Mouse (Mus musculus): ENCODE data around the gene 6030445D17Rik. TPM values are rescaled to one million over a fixed set of nuclear protein-coding genes. Genes with fewer than 3 reads are reported as not detected.

Gene 6030445D17Rik
- polyA plus RNA-seq, 1 experiment from 2014 or later: 0.12 TPM

DNA sequence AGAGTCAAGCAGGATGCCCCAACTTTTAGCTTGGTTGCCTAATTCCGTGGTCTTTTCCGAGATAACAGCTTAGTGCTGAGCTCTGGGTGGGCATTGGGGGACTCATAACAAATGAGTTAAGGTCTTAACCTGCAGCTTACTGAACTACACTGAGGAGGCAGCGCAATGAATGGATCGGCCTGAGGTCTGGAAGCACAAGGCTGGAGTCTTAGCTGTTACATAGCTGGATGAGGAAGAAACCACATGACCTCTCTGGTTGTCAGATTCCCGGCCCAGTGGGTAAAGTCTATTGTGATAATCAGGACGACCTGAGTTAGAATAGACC, 327 bp upstream of the 6030445D17Rik start:
- no peak for ATAC-seq (ENCODE audit: low FRiP score)
- Histone ChIP-seq H3K36me3 (no peaks in the 10 kb centered on the region), H3K27me3 (peaks cover 49% of the 10 kb centered on the region), H3K27ac (no peak overlapping the region), H3K4me2 (replicated peaks) (peak overlapping the region; percentile 80), H3K4me3 (peak overlapping the region; percentile 53), H3K4me1 (peaks cover 19% of the 10 kb centered on the region), H3K9me3 (replicated peaks) (no peaks in the 10 kb centered on the region), H3K9ac (peak overlapping the region; percentile 61)
- 12% methylated on average over 6 of the region's 6 CpGs for WGBS

DNA sequence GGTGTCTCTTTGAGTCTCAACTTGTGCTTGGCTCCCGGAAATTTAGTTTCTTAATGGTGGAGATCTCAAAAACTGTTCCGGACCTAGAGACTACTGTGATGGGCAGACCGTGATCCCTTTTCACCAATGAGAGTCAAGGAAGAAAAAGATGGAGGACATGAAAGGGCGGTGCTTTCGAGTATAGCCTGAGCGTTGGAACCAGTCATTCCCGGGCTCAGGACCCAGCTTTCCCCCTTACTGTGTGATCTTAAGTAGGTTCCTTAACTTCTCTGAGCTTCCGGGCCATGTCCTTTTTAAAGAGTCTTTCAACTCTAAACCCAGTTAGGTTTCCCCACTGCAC, 759 bp downstream of the 6030445D17Rik start:
- Histone ChIP-seq H3K27ac (peak overlapping the region; percentile 56; the same call in 1 of the 2 replicates), H3K4me2 (replicated peaks) (peak overlapping the region; percentile 80), H3K4me1 (peaks cover 19% of the 10 kb centered on the region)

DNA sequence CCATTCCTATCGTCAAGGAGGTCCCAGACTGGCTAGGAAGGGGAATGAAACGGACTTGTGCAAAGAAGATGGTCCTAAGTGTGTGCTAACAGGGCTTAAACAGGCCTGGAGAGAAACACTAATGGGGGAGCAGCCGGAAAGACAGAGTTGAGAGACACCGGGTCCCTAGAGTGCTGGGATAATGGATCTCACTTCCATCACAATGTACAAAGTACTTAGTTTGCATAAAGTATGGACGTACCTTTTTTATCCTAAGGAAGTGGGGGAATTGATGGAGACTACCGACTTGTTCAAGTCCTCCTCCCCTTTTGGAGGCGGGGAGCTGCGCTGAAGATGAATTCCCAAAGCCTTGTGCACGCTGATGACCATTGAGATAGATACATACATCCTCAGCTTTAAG, 1.4 kb downstream of the 6030445D17Rik start:
- WGBS: 14% methylated on average over 9 of the region's 9 CpGs
- H3K36me3 ChIP-seq: no peaks in the 10 kb centered on the region
- H3K4me3 ChIP-seq: peak overlapping the region; percentile 53; the same call in 1 of the 2 replicates
- peaks cover 49% of the 10 kb centered on the region for H3K27me3 ChIP-seq
- ATAC-seq (ENCODE audit: low FRiP score): no peak
- H3K9ac ChIP-seq: no peak overlapping the region
- no peaks in the 10 kb centered on the region for H3K9me3 ChIP-seq (replicated peaks)
- H3K4me1 ChIP-seq: peaks cover 19% of the 10 kb centered on the region
- peak overlapping the region; percentile 80 for H3K4me2 ChIP-seq (replicated peaks)
- H3K27ac ChIP-seq: no peak overlapping the region

More for the DNA sequence above, 759 bp downstream of the 6030445D17Rik start:
- H3K27me3 ChIP-seq: peaks cover 49% of the 10 kb centered on the region
- H3K9ac ChIP-seq: peak overlapping the region; percentile 61; the same call in 1 of the 2 replicates
- no peaks in the 10 kb centered on the region for H3K9me3 ChIP-seq (replicated peaks)
- ATAC-seq (ENCODE audit: low FRiP score): peak; percentile 58
- 1% methylated on average over 8 of the region's 8 CpGs for WGBS
- H3K36me3 ChIP-seq: no peaks in the 10 kb centered on the region
- peak overlapping the region; percentile 53 for H3K4me3 ChIP-seq

DNA sequence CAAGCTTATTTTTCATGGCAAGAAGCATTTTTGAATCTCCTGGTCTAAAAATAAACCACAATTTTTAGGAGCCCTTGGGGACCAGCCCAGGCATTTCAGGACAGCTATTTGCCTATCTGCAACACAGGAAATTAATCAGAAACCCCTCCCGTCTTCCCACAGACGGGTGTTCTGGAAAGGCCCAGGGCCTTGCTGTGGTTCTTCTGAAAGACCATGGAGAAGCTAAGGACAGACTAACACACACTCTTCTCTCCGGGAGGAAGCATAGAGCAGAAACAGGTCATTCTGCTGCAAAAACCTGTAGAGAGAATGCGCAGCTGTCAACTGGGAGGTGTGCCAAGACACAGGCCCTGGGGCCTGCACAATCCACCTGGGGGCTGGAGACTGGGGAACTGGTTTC, 4.2 kb downstream of the 6030445D17Rik start:
- H3K9ac ChIP-seq: no peak overlapping the region
- peaks cover 40% of the 10 kb centered on the region for H3K27me3 ChIP-seq
- no peak overlapping the region for H3K4me2 ChIP-seq (replicated peaks)
- H3K27ac ChIP-seq: no peak overlapping the region
- H3K4me1 ChIP-seq: peaks cover 29% of the 10 kb centered on the region
- no peaks in the 10 kb centered on the region for H3K9me3 ChIP-seq (replicated peaks)
- 75% methylated on average over 4 of the region's 4 CpGs for WGBS
- no peak overlapping the region for H3K4me3 ChIP-seq
- ATAC-seq (ENCODE audit: low FRiP score): no peak
- H3K36me3 ChIP-seq: no peaks in the 10 kb centered on the region

DNA sequence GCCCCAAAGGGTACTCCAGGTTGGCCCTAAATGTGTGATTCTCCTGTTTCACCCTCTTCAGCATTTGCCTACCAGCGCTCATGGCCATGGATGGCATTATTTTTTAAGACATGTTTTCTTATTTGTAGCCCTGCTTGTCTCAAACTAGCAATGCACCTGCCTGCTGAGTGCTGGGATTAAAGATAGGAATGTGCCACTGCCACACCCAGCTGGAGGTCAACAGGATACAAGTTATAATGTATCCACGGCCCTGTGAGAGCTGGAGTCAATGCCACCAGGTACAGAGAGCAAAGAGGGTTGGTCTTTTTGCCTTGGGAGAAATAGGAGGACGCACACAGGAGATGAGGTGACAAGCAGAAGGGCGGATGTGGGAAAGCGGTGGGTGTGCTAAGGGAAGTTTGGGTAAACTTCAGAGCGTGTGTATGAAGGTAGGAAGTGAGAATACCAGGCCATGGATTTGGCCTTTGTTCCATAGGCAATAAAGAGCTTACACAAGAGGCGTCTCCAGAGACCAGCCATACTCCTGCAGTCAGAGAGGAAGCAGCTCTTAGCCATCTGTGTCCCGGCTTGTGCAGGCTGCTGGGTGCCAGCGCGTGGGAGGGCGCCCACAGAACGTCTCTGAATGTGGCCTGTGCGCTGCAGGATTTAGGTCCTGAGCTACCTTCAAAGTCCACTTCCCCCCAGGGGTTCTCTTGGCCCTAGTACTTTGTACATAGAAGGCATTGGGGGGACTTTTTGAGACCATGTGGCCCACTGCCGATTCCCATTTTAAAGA, 6.7 kb downstream of the 6030445D17Rik start:
- peak; percentile 29 for ATAC-seq (ENCODE audit: low FRiP score)
- no peak overlapping the region for H3K4me3 ChIP-seq
- H3K36me3 ChIP-seq: no peaks in the 10 kb centered on the region
- H3K9ac ChIP-seq: no peak overlapping the region
- peaks cover 27% of the 10 kb centered on the region for H3K4me1 ChIP-seq
- H3K4me2 ChIP-seq (replicated peaks): peak overlapping the region; percentile 65; the same call in 1 of the 2 replicates
- WGBS: 78% methylated on average over 14 of the region's 14 CpGs
- no peak overlapping the region for H3K27ac ChIP-seq
- no peaks in the 10 kb centered on the region for H3K9me3 ChIP-seq (replicated peaks)
- peaks cover 21% of the 10 kb centered on the region for H3K27me3 ChIP-seq

DNA sequence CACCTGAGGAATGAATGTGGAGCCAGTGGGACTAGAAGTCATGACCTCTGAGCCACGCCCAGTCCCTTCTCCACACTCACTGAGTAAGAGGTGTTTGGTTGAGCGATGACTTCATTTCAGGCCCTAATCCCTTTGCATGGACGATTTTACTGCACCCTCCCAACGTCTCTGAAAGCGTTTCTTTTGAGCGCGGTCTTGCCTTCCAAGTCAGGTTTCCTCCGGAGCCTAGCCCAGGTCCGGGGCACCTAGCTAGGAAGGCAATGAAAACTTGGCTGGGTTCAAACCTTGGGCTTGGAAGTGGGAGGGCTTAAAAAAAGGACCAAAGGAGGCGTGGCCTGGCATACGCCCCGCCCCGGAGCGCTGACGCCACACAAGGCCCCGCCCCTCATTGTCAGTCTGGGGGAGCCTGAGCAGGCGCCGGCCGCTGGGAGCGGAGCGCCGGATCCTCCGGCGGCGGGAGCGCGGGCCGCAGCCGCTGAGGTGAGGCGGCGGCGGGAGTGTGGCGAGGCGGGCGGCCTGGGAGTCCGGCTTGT, 7.4 kb downstream of the 6030445D17Rik start, which contains the start of gene Luzp1:
Luzp1 (plus strand) TSS at position 391 of the 533 bp plus-strand sequence.
- peak within 1 kb of the TSS; percentile 88 for H3K9ac ChIP-seq
- H3K27me3 ChIP-seq: peaks cover 14% of the 10 kb centered on the region
- ATAC-seq (ENCODE audit: low FRiP score): peak; percentile 93
- WGBS: 2% methylated on average over 35 of the region's 36 CpGs
- H3K27ac ChIP-seq: peak within 1 kb of the TSS; percentile 93
- H3K4me3 ChIP-seq: peak within 1 kb of the TSS; percentile 92
- H3K9me3 ChIP-seq (replicated peaks): no peaks in the 10 kb centered on the region
- peaks cover 27% of the 10 kb centered on the region for H3K4me1 ChIP-seq
- no peaks in the 10 kb centered on the region for H3K36me3 ChIP-seq
- H3K4me2 ChIP-seq (replicated peaks): peak within 1 kb of the TSS; percentile 65

- ATAC-seq (ENCODE audit: low FRiP score): peak; percentile 87
- peak overlapping the region; percentile 88 for H3K9ac ChIP-seq
- H3K4me2 ChIP-seq (replicated peaks): peak overlapping the region; percentile 65
- under 1% methylated on average over 31 of the region's 55 CpGs for WGBS
- peak overlapping the region; percentile 93 for H3K27ac ChIP-seq
- peak overlapping the region; percentile 92 for H3K4me3 ChIP-seq
- H3K9me3 ChIP-seq (replicated peaks): no peaks in the 10 kb centered on the region
- H3K27me3 ChIP-seq: peaks cover 11% of the 10 kb centered on the region; the same call in 1 of the 2 replicates
- H3K4me1 ChIP-seq: peaks cover 26% of the 10 kb centered on the region
- no peaks in the 10 kb centered on the region for H3K36me3 ChIP-seq
Measured at GRCm38 (mm10) chr4:136469941-136470346, 7.9 kb downstream of the 6030445D17Rik start.

- peak overlapping the region; percentile 88 for H3K9ac ChIP-seq
- H3K27ac ChIP-seq: peak overlapping the region; percentile 93
- no peaks in the 10 kb centered on the region for H3K36me3 ChIP-seq
- no peaks in the 10 kb centered on the region for H3K9me3 ChIP-seq (replicated peaks)
- H3K4me3 ChIP-seq: peak overlapping the region; percentile 92
- H3K27me3 ChIP-seq: peaks cover 7% of the 10 kb centered on the region; the same call in 1 of the 2 replicates
- peaks cover 26% of the 10 kb centered on the region for H3K4me1 ChIP-seq
- ATAC-seq (ENCODE audit: low FRiP score): peak; percentile 49
- under 1% methylated on average over 54 of the region's 58 CpGs for WGBS
- H3K4me2 ChIP-seq (replicated peaks): peak overlapping the region; percentile 65
Measured at GRCm38 (mm10) chr4:136470347-136471071, 8.5 kb downstream of the 6030445D17Rik start.

- ATAC-seq (ENCODE audit: low FRiP score): no peak
- H3K9me3 ChIP-seq (replicated peaks): no peaks in the 10 kb centered on the region
- no peaks in the 10 kb centered on the region for H3K36me3 ChIP-seq
- H3K27ac ChIP-seq: no peak overlapping the region
- WGBS: 91% methylated on average over 1 of the region's 1 CpGs
- H3K4me1 ChIP-seq: peaks cover 14% of the 10 kb centered on the region
- H3K27me3 ChIP-seq: no peaks in the 10 kb centered on the region
- H3K9ac ChIP-seq: no peak overlapping the region
- H3K4me2 ChIP-seq (replicated peaks): no peak overlapping the region
- H3K4me3 ChIP-seq: no peak overlapping the region
Measured at GRCm38 (mm10) chr4:136476692-136477091, 14.6 kb downstream of the 6030445D17Rik start.

DNA sequence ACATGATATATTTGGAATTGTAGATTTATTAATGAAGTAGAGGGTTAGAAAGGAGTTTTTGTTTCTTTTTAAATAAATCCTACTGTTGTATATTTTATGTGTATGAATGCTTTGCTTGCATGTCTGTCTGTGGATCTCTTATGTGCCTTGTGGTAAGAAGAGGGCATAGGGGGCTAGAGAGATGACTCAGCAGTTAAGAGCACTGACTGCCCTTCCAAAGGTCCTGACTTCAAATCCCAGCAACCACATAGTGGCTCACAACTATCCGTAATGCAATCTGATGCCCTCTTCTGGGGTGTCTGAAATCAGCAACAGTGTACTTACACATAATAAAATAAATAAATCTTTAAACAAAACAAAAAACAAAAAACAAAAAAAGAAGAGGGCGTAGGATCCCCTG, 24.5 kb downstream of the 6030445D17Rik start:
- Histone ChIP-seq H3K4me3 (no peak overlapping the region), H3K27ac (no peak overlapping the region), H3K36me3 (0 out of 2 replicates have a peak, but pooled peaks cover 2% of the 10 kb centered on the region), H3K4me2 (replicated peaks) (no peak overlapping the region), H3K4me1 (no peaks in the 10 kb centered on the region), H3K27me3 (no peaks in the 10 kb centered on the region), H3K9me3 (replicated peaks) (no peaks in the 10 kb centered on the region), H3K9ac (no peak overlapping the region)
- no peak for ATAC-seq (ENCODE audit: low FRiP score)
- 86% methylated on average over 2 of the region's 2 CpGs for WGBS

GRCm38 (mm10) chr4:136495993-136496392, 33.9 kb downstream of the 6030445D17Rik start:
- Histone ChIP-seq H3K27me3 (no peaks in the 10 kb centered on the region), H3K4me2 (replicated peaks) (no peak overlapping the region), H3K9ac (no peak overlapping the region), H3K36me3 (no peaks in the 10 kb centered on the region), H3K4me3 (no peak overlapping the region), H3K4me1 (no peaks in the 10 kb centered on the region), H3K27ac (no peak overlapping the region), H3K9me3 (replicated peaks) (no peaks in the 10 kb centered on the region)
- no peak for ATAC-seq (ENCODE audit: low FRiP score)

GRCm38 (mm10) chr4:136505426-136506215, 43.6 kb downstream of the 6030445D17Rik start:
- H3K27ac ChIP-seq: no peak overlapping the region
- no peaks in the 10 kb centered on the region for H3K27me3 ChIP-seq
- H3K4me2 ChIP-seq (replicated peaks): no peak overlapping the region
- ATAC-seq (ENCODE audit: low FRiP score): no peak
- H3K9me3 ChIP-seq (replicated peaks): no peaks in the 10 kb centered on the region
- H3K4me1 ChIP-seq: no peaks in the 10 kb centered on the region; the same call in 1 of the 2 replicates
- H3K4me3 ChIP-seq: no peak overlapping the region
- no peak overlapping the region for H3K9ac ChIP-seq
- H3K36me3 ChIP-seq: no peaks in the 10 kb centered on the region
- 58% methylated on average over 2 of the region's 2 CpGs for WGBS
